1 mouse cellular context compared by ENCODE assay signal in genomic region chr13:98124113-98124745, GRCm38 (mm10).
TF ChIP-seq lines count a peak whose summit lies in the region.

No protein-coding gene starts in this region.

TF ChIP-seq in MEL, 35 proteins besides CTCF, POLR2A, EP300 and RAD21 (continued from another document):
- TF ChIP-seq KAT2A (conservative IDR thresholded peaks at IDR 0.05; ENCODE audit: low read depth, low read length) (no peak), HCFC1 (IDR thresholded peaks at IDR 0.05; ENCODE audit: low read depth, low read length) (no peak), TBP (IDR thresholded peaks at IDR 0.05; ENCODE audit: low read depth, low read length) (no peak)
